Mouse (Mus musculus) liver, embryonic 12.5 days (tissue): ENCODE measurements around the gene Gm17949. TPM values are rescaled to one million over a fixed set of nuclear protein-coding genes. Genes with fewer than 3 reads are reported as not detected.
A peak's percentile ranks its signal among the peaks of the same experiment; 100 is the strongest.

Source experiments
- ATAC-seq: fragments of 200-750 bp; cut with Nextera tagmentation; 2 replicates; pipeline ENCODE4 v1.8.0; 2017; ENCODE audit warnings: moderate number of reproducible peaks, mild to moderate bottlenecking, moderate library complexity
- H3K27ac ChIP-seq: fragments of 300-500 bp; sonication (generic); 2 replicates; pipeline ENCODE4 v1.5.1; 2016; ENCODE audit warnings: mild to moderate bottlenecking
- H3K27me3 ChIP-seq: fragments of 300-500 bp; sonication (generic); replicated peaks from 2 replicates; pipeline ENCODE4 v1.6.1; 2016; ENCODE audit warnings: mild to moderate bottlenecking, moderate library complexity
- H3K36me3 ChIP-seq: fragments of 300-500 bp; sonication (generic); 2 replicates; pipeline ENCODE4 v1.6.1; 2016; ENCODE audit warnings: mild to moderate bottlenecking, moderate library complexity
- H3K4me1 ChIP-seq: fragments of 300-500 bp; sonication (generic); 2 replicates; pipeline ENCODE4 v1.6.1; 2016
- H3K4me2 ChIP-seq: fragments of 300-500 bp; sonication (generic); 2 replicates; pipeline ENCODE4 v1.6.1; 2016; ENCODE audit warnings: mild to moderate bottlenecking, moderate library complexity
- H3K4me3 ChIP-seq: fragments of 300-500 bp; sonication (generic); 2 replicates; pipeline ENCODE4 v1.5.1; 2016; ENCODE audit warnings: mild to moderate bottlenecking, moderate library complexity
- H3K9ac ChIP-seq: fragments of 300-500 bp; sonication (generic); 2 replicates; pipeline ENCODE4 v1.6.1; 2016; ENCODE audit warnings: mild to moderate bottlenecking, moderate library complexity
- H3K9me3 ChIP-seq: fragments of 300-500 bp; sonication (generic); replicated peaks from 2 replicates; pipeline ENCODE4 v1.6.1; 2016; ENCODE audit warnings: mild to moderate bottlenecking, moderate library complexity
- WGBS: fragments of 180-500 bp; shearing (Covaris S2); methylation state at CpG from one replicate; pipeline ENCODE4 v1.1.7; 2016; ENCODE audit not compliant: insufficient replicate concordance; 5-methylcytosine and 5-hydroxymethylcytosine counted together
- polyA plus RNA-seq: library from polyadenylated mRNA; unstranded; fragments of >200 nt; fragmentation: Nextera tagmentation; extraction: Ambion mirVana; gene quantifications from 2 replicates; pipeline ENCODE4 v1.2.1, GENCODE M21; 2016

Gm17949 gene
- polyA plus RNA-seq, 1 experiment from 2014 or later, result 0.33 TPM

DNA sequence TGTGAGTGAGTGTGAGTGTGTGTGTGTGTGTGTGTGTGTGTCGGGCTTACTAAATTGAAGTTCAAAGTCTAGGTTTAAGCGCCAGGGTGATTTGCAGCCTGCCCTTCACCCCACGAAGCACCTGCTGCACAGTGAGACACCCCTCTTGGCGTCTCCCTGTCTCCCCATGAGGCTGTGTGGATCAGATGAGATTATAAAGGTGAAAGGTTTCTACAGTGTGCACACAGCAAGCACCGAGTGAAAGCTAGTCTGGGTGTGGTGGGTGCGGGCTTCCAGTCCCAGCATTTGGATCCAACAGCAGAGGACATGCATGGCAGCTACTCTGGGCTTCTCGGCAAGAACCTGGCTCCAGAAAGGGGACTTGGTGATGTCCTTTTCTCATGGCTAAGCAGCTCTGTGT, 30.2 kb upstream of the Gm17949 start:
- 0 out of 2 replicates have a peak, but pooled peaks cover 10% of the 10 kb centered on the region for H3K4me1 ChIP-seq
- no peak for ATAC-seq
- H3K9me3 ChIP-seq, result no peaks in the 10 kb centered on the region
- H3K27ac ChIP-seq, result no peak overlapping the region
- no peak overlapping the region for H3K4me3 ChIP-seq
- 54% methylated on average over 7 of the region's 7 CpGs for WGBS
- no peak overlapping the region for H3K9ac ChIP-seq
- no peaks in the 10 kb centered on the region for H3K27me3 ChIP-seq
- H3K36me3 ChIP-seq, result no peaks in the 10 kb centered on the region
- no peak overlapping the region for H3K4me2 ChIP-seq

DNA sequence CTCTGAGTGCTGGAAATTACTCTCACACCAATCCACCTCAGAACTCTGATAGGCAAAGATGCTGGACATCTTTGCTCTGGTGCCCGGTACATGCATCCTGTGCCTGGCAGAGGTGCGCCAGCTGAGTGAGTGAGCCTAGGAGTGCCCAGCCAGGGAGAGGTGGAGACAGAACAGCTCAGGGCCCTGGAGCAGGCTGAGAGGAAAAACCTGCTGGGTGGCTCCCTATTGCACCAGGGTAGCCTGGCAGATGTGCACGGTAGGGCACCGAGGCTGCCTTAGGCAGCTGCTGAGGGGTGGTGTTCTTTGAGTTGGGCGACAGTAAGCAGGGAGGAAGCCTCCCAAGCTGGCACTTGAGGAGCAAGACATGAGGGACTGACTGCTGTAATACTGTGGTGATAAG, 29.3 kb upstream of the Gm17949 start, which contains the start of gene Acer1:
TSS of gene Acer1 (minus strand) at position 114 of the 400 bp plus-strand sequence.
- no peak within 1 kb of the TSS for H3K27ac ChIP-seq
- 0 out of 2 replicates have a peak, but pooled peaks cover 4% of the 10 kb centered on the region for H3K4me1 ChIP-seq
- no peaks in the 10 kb centered on the region for H3K36me3 ChIP-seq
- no peak within 1 kb of the TSS for H3K9ac ChIP-seq
- ATAC-seq, result no peak
- 69% methylated on average over 5 of the region's 5 CpGs for WGBS
- H3K4me2 ChIP-seq, result no peak within 1 kb of the TSS
- H3K27me3 ChIP-seq, result no peaks in the 10 kb centered on the region
- H3K9me3 ChIP-seq, result no peaks in the 10 kb centered on the region
- no peak within 1 kb of the TSS for H3K4me3 ChIP-seq

DNA sequence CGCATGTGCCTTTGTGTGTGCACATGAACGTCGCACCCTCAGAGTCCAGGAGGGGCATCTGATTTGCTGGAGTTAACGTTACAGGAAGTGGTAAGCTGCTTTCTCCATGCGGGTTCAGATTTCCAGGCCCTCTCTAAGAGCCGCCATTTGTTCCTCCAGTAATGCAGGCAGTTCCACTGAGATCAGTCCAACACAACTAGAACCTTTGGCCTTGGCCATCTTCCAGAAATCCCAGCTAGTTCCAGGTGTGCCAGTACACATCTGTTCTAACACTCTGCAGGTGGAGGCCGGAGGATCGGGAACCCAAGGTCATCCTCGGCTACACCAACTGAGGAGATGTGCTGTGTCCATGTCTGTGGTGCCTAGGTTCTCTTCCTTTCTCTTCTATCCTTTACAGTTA, 26.4 kb upstream of the Gm17949 start:
- Histone ChIP-seq H3K36me3 (no peaks in the 10 kb centered on the region), H3K27ac (no peak overlapping the region), H3K9ac (no peak overlapping the region), H3K4me3 (no peak overlapping the region), H3K27me3 (no peaks in the 10 kb centered on the region), H3K4me1 (0 out of 2 replicates have a peak, but pooled peaks cover 2% of the 10 kb centered on the region), H3K9me3 (no peaks in the 10 kb centered on the region), H3K4me2 (no peak overlapping the region)
- WGBS, result 66% methylated on average over 9 of the region's 9 CpGs
- ATAC-seq, result no peak

DNA sequence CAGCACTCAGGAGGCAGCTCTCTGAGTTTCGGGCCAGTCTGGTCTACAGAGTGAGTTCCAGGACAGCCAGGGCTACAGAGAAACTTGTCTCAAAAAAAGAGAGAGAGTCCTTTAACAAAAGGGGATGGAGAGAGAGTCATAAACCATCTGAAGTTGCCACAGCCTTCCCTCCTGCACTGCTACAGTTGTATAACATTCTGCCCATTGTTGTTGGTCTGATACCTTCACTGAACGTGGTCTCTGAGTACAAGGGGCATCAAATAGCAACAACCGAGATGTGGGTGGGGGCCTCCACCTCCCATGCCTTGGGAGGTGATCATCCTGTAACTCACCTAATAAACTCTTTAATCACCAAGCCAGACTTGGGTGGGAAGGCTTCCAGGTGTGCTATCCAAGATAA, 25.6 kb upstream of the Gm17949 start:
- peaks cover 2% of the 10 kb centered on the region for H3K4me1 ChIP-seq
- H3K9ac ChIP-seq, result no peak overlapping the region
- no peaks in the 10 kb centered on the region for H3K36me3 ChIP-seq
- no peak overlapping the region for H3K27ac ChIP-seq
- no peak overlapping the region for H3K4me3 ChIP-seq
- no peaks in the 10 kb centered on the region for H3K27me3 ChIP-seq
- no peak for ATAC-seq
- no peak overlapping the region for H3K4me2 ChIP-seq
- WGBS, result 61% methylated on average over 3 of the region's 3 CpGs
- H3K9me3 ChIP-seq, result no peaks in the 10 kb centered on the region

DNA sequence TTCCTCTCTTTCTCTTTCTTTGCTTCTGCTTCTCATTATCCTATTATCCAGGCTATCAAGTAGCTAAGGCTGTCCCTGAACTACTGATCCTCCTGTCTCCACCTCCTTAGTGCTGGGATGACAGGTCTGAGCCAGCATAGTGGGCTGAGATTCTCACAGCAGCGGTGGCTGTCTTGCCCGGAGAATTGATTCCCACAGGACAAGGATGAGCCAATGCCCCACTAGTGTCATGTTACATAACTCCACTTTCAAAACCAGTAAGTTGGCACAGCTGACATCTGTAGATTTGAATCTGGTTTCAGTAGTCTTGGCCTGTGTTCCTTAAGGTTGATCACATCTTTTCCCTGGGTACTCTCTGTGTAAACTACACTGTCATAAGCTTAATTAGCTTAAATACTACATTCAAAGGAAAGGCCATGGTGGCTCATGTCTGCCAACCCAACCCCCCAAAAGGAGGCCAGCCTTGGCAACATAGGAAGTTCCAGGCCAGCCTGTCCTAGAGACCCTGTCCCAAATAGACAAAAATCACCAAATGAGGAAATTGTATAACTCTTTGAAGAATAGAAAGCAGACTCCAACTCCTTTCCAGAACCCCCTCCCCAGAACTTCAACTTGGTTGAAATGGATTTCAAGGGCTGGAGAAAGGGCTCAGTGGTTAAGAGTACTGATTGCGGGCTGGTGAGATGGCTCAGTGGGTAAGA, 25.0 kb upstream of the Gm17949 start:
- H3K4me2 ChIP-seq, result no peak overlapping the region
- H3K4me3 ChIP-seq, result no peak overlapping the region
- ATAC-seq, result no peak
- no peak overlapping the region for H3K27ac ChIP-seq
- no peaks in the 10 kb centered on the region for H3K27me3 ChIP-seq
- H3K36me3 ChIP-seq, result no peaks in the 10 kb centered on the region
- peaks cover 8% of the 10 kb centered on the region for H3K4me1 ChIP-seq
- no peaks in the 10 kb centered on the region for H3K9me3 ChIP-seq
- 76% methylated on average over 3 of the region's 3 CpGs for WGBS
- no peak overlapping the region for H3K9ac ChIP-seq

DNA sequence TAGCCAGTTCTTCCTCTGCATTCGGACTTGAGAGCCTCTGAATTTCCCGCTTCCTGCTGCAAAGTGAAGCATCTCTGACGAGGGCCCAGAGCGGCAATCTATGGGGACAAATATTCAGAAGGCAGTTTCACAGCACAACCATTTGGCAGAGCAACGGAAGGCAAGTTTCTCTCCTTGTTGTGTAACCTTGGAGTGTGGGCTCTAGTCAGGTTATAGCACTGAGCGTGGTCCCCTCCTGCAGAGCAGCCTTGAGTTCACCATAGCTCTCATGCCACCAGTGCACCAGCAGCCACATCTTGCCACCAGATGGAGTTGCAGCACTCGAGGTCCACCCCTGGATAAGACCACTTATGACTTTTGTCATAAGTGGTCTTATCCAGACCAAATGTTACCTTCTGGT, 22.8 kb upstream of the Gm17949 start:
- no peak for ATAC-seq

DNA sequence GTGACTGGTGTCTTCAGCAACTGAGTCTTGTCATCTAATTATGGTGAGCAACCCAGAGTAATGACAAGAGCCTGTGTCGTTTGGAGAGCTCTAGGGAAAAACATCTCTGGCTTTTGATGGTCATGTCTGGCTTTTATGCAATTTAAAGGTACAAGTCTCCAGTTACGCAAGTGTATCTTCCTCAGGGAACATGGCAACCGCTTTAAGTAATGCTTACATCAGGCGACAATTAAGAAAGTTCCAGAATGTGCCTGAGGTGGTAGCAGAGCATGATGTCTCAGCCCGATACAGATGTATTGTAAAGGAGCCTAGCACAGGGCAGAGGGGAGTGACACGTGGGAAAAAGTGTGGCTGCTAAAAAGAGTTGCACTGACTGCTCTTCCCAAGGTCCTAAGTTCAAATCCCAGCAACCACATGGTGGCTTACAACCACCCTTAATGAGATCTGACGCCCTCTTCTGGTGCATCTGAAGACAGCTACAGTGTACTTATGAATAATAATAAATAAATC, 22.3 kb upstream of the Gm17949 start:
- Histone ChIP-seq H3K9me3 (no peaks in the 10 kb centered on the region), H3K9ac (peak overlapping the region; percentile 88; the same call in 1 of the 2 replicates), H3K27ac (no peak overlapping the region), H3K27me3 (no peaks in the 10 kb centered on the region), H3K4me2 (peak overlapping the region; percentile 88), H3K4me3 (peak overlapping the region; percentile 87), H3K4me1 (peaks cover 18% of the 10 kb centered on the region), H3K36me3 (peaks cover 25% of the 10 kb centered on the region)
- ATAC-seq, result no peak
- WGBS, result 67% methylated on average over 7 of the region's 7 CpGs

More for the DNA sequence above, 22.8 kb upstream of the Gm17949 start:
- no peak overlapping the region for H3K4me2 ChIP-seq
- H3K9ac ChIP-seq, result no peak overlapping the region
- H3K4me3 ChIP-seq, result no peak overlapping the region
- H3K27ac ChIP-seq, result no peak overlapping the region
- H3K9me3 ChIP-seq, result no peaks in the 10 kb centered on the region
- WGBS, result 73% methylated on average over 7 of the region's 7 CpGs
- H3K27me3 ChIP-seq, result no peaks in the 10 kb centered on the region
- H3K4me1 ChIP-seq, result peaks cover 18% of the 10 kb centered on the region
- H3K36me3 ChIP-seq, result peaks cover 19% of the 10 kb centered on the region

DNA sequence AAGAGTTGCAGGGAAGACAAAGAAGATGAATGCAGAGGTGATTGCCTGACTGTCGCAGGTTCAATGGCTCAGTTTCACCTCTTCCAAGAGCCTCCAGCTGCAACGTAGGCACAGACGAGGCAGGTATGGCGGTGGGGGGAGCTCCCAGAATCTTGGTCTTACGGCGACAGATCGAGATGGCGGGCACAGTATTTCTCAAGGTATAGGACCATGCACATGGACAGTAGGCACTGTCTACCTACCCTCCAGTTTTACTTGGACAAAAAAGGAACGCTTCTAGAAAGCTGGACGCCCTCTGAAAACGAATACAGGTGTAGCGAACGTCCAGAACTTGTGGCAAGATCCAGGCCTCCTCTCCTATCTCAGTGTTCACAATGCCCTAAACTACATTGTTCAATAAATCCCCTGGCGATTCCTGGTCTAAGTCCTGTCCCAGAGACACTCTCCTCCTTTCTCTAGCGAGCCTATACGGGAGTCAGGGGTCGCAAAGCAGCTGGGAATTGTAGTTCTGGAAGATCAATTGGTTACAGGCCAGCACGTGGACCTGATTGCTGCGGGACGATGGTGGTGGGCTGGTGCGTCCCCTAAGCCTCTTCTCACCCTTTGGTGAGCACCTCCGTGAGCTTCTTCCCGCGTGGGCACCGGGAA, 21.7 kb upstream of the Gm17949 start:
- Histone ChIP-seq H3K4me1 (peaks cover 18% of the 10 kb centered on the region), H3K27me3 (no peaks in the 10 kb centered on the region), H3K36me3 (peaks cover 31% of the 10 kb centered on the region), H3K27ac (peak overlapping the region; percentile 78), H3K4me3 (peak overlapping the region; percentile 87), H3K9ac (peak overlapping the region; percentile 88), H3K9me3 (no peaks in the 10 kb centered on the region), H3K4me2 (peak overlapping the region; percentile 88)
- 3% methylated on average over 25 of the region's 25 CpGs for WGBS
- peak; percentile 87 for ATAC-seq

DNA sequence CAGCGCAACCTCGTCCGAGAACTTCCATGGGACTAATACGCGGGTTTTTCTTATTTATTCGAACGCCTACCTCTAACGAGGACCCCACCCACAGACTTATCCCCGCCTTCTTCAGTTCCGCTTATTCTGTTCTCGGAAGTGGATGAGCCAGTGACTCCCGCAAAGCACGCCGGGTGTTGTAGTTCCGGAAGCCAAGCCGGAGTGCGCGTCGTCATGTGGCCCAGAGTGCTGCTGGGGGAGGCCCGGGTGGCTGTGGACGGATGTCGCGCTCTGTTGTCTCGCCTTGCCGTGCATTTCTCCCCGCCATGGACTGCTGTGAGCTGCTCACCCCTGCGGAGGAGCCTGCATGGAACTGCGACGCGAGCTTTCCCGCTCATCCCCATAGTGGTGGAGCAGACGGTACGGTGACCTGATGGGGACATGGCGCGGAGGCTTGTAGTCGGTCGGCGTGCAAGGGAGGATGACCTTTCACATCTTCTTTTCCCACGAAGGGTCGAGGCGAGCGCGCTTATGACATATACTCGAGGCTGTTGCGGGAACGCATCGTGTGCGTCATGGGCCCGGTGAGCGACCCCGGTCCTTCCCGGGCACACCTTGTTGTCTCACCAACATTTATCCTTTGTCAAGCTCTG, 21.0 kb upstream of the Gm17949 start, which contains the start of gene Clpp:
TSS of gene Clpp (plus strand) at position 191 of the 632 bp plus-strand sequence.
- H3K36me3 ChIP-seq, result peaks cover 37% of the 10 kb centered on the region
- H3K4me3 ChIP-seq, result peak within 1 kb of the TSS; percentile 87
- H3K4me1 ChIP-seq, result peaks cover 18% of the 10 kb centered on the region
- no peaks in the 10 kb centered on the region for H3K27me3 ChIP-seq
- peak within 1 kb of the TSS; percentile 88 for H3K9ac ChIP-seq
- under 1% methylated on average over 51 of the region's 52 CpGs for WGBS
- H3K9me3 ChIP-seq, result no peaks in the 10 kb centered on the region
- peak; percentile 95 for ATAC-seq
- peak within 1 kb of the TSS; percentile 78 for H3K27ac ChIP-seq
- peak within 1 kb of the TSS; percentile 88 for H3K4me2 ChIP-seq

DNA sequence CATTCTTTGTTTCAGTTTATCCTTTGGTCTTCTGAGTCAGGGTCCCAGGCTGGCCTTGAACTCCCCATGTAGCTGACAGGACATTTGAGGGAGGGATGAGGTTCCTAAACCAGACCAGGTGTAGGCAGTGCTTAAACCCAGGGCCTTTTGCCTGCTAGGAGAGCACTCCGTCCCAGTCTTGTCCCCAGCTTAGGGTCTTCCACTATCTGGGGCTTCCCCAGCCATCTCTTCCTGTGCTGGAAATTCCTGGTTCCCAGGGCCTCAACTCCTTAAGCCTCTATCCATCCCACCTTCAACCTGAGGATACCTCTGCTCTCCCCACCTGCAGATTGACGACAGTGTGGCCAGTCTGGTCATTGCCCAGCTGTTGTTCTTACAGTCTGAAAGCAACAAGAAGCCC, 20.3 kb upstream of the Gm17949 start:
- H3K27ac ChIP-seq, result 0 out of 2 replicates have a peak overlapping the region, but pooled peaks have one; percentile 38
- no peak for ATAC-seq
- 49% methylated on average over 2 of the region's 2 CpGs for WGBS

DNA sequence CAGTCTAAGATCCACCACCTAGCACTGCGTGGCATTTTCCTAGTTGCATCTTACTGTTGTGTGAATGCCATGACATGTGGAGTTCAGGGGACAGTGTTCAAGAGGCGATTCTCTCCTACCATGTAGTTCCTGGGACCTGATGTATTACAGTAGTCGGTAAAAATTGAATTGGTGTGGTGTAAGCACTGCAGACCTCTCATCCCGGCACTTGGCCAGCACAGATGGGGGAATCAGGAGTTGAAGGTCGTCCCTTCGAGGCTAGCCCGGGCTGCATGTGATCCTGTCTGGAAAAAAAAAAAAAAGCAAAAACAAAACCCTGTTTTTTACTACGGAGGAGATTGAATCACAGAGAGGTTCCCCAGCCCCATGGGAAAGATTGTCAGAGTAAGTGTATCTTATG, 16.2 kb upstream of the Gm17949 start:
- no peak for ATAC-seq
- no peak overlapping the region for H3K4me2 ChIP-seq
- H3K36me3 ChIP-seq, result peaks cover 68% of the 10 kb centered on the region
- H3K9me3 ChIP-seq, result no peaks in the 10 kb centered on the region
- H3K27me3 ChIP-seq, result no peaks in the 10 kb centered on the region
- WGBS, result 81% methylated on average over 8 of the region's 8 CpGs
- no peak overlapping the region for H3K9ac ChIP-seq
- H3K27ac ChIP-seq, result no peak overlapping the region
- no peak overlapping the region for H3K4me3 ChIP-seq
- H3K4me1 ChIP-seq, result peaks cover 36% of the 10 kb centered on the region

More for the DNA sequence above, 20.3 kb upstream of the Gm17949 start:
- Histone ChIP-seq H3K36me3 (peaks cover 44% of the 10 kb centered on the region), H3K4me1 (peaks cover 18% of the 10 kb centered on the region), H3K9ac (peak overlapping the region; percentile 88), H3K27me3 (no peaks in the 10 kb centered on the region), H3K4me3 (peak overlapping the region; percentile 87), H3K4me2 (peak overlapping the region; percentile 88), H3K9me3 (no peaks in the 10 kb centered on the region)

DNA sequence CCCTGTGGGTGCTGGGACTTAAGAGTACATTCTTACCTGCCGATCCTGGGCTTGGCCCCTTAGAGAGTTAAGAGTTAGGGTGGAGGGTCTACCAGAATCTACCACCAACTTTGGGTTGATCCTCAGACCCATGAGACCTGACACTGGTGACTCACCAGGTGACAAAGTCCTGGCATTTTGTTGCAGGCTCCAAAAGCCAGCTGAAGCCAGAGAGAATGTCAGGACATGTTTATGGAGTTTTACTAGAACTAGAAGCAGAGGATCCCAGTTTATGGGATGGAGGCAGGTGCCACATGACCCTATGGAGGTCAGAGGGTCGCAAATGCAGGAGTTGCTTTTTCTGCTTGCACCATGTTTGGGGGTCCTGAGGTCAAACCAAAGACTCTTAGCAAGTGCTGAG, 14.8 kb upstream of the Gm17949 start:
- Histone ChIP-seq H3K9ac (peak overlapping the region; percentile 52), H3K27me3 (no peaks in the 10 kb centered on the region), H3K4me3 (peak overlapping the region; percentile 80), H3K9me3 (no peaks in the 10 kb centered on the region), H3K4me1 (peaks cover 33% of the 10 kb centered on the region), H3K36me3 (peaks cover 73% of the 10 kb centered on the region), H3K4me2 (peak overlapping the region; percentile 81), H3K27ac (no peak overlapping the region)
- WGBS, result 71% methylated on average over 2 of the region's 2 CpGs
- no peak for ATAC-seq
